Mouse (Mus musculus) lung, adult 2 months (tissue): ENCODE measurements around the gene Stim1. TPM values are rescaled to one million over a fixed set of nuclear protein-coding genes. Genes with fewer than 3 reads are reported as not detected.

Source experiments
- DNase-seq: peaks from one replicate; pipeline ENCODE4 v3.0.0; 2022
- H3K4me1 ChIP-seq: fragments of 200-500 bp; 2 replicates; pipeline ENCODE4 v1.6.1; 2011; ENCODE audit warnings: low read length; ENCODE audit not compliant: control insufficient read depth, insufficient read depth
- H3K4me3 ChIP-seq: fragments of 200-500 bp; replicated peaks from 2 replicates; pipeline ENCODE3; 2011; ENCODE audit warnings: low read depth, mild to moderate bottlenecking, control low read depth, low read length; ENCODE audit errors: extremely low read depth
- CTCF ChIP-seq: fragments of 200-500 bp; IDR thresholded peaks from 2 replicates; pipeline ENCODE4 v1.5.1; 2011; ENCODE audit warnings: mild to moderate bottlenecking, low read length, control low read depth; ENCODE audit not compliant: insufficient read depth
- POLR2A ChIP-seq: fragments of 200-500 bp; IDR thresholded peaks from 2 replicates; pipeline ENCODE4 v1.6.1; 2011; ENCODE audit warnings: low read depth, mild to moderate bottlenecking, control low read depth, low read length, borderline replicate concordance; ENCODE audit errors: extremely low read depth
- WGBS: fragments of 180-500 bp; shearing (Covaris S2); methylation state at CpG from one replicate; pipeline ENCODE4 v1.1.7; 2018; 5-methylcytosine and 5-hydroxymethylcytosine counted together
- polyA plus RNA-seq: library from polyadenylated mRNA; depleted of rRNA; stranded (reverse); fragments of >200 nt; gene quantifications from 2 replicates; pipeline ENCODE4 v1.2.3, GENCODE M21; 2012

Stim1 gene
- polyA plus RNA-seq, 1 experiment = 78.7 TPM

DNA sequence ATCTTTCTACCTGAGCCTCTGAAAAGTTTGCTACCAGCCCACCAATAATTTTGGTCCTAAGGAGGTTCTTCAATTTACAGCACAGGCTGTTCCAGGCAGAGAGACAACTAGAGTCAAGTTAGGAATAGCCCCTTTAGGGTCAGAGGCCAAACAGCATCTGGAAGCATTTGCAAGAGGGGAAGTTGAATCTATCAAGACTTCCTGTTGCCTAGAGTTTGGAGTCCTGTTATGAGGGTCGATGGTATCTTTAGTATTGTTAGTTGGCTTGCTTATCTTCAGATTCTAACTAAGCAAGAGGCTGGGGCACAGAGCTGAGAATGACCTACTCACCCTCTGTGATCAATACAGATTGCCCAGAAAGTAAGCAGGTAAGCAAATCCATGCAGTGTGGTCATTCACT, 46.5 kb downstream of the Stim1 start:
- Histone ChIP-seq H3K4me1 (peaks cover 10% of the 10 kb centered on the region), H3K4me3 (no peak overlapping the region)
- TF ChIP-seq CTCF (no peak), POLR2A (no peak)
- DNase-seq = no peak
- 42% methylated on average over 1 of the region's 1 CpGs for WGBS

DNA sequence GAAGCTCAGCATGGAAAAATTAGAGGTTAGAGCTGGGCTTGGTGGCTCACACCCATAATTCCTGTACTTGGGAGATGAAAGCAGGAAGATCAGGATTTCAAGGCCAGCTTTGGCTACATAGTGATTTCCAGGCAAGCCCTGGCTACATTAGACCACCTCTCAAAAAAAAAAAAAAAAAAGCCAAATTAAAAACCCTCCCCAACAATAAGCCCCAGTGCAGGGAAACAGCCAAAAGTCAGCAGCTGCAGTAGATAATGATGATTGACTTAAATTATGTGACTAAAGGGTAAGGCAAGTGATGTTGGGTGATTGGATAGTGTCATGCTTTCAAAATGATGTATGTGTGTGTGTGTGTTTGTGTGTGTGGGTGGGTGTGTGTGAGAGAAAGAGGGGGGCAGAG, 47.3 kb downstream of the Stim1 start:
- peaks cover 10% of the 10 kb centered on the region for H3K4me1 ChIP-seq
- TF ChIP-seq CTCF (no peak), POLR2A (no peak)
- no peak overlapping the region for H3K4me3 ChIP-seq
- DNase-seq = no peak

DNA sequence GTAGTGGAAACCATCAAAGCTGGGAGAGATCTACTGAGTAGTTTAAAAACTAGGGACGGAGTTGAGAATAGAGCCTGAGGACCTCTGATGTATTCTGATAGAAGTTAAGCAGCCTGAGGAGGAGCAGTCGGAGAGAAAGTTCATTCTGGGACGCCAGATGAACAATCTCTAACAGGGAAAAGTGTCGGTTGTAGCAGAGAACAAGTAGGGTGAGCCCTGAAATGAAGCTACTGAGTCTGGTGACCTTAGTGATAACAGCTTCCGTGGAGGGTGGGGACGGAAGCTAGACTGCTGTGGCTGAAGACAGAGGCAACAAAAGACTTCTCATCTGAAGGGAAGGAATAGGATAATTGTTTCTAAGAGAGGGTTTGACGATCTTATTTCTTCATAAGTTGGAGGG, 47.8 kb downstream of the Stim1 start:
- DNase-seq = no peak
- Histone ChIP-seq H3K4me1 (peaks cover 10% of the 10 kb centered on the region), H3K4me3 (no peak overlapping the region)
- TF ChIP-seq CTCF = no peak
- no peak for TF ChIP-seq POLR2A
- WGBS = 43% methylated on average over 7 of the region's 7 CpGs

DNA sequence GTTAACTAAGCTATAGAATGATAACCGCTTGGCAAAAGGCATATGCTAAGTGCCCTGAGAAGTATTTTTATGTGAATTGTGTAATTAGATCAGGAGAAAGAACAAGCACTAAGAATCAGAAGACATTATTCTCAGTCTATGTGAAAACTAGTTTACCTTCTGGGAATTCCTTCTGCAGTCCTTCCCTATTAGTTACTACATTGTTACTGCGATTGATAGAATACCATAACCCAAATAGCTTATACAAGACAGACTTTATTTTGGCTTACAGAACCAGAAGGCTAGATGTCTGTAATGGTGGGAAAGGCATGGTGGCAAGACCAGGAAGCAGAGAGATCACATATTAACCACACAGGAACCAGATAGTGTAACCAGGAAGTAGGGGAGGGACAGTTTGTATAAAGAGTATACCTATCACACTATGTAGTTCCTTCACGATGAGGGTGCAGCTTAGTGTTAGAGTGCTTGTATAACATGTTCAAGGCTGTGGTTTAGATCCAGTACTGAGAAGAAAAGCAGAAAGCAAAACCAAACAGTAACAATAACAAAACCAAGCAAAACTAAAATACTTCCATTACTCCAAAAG, 50.1 kb downstream of the Stim1 start:
- no peak overlapping the region for H3K4me3 ChIP-seq
- 67% methylated on average over 3 of the region's 3 CpGs for WGBS
- H3K4me1 ChIP-seq = peaks cover 10% of the 10 kb centered on the region
- DNase-seq = no peak
- TF ChIP-seq CTCF (no peak), POLR2A (no peak)

DNA sequence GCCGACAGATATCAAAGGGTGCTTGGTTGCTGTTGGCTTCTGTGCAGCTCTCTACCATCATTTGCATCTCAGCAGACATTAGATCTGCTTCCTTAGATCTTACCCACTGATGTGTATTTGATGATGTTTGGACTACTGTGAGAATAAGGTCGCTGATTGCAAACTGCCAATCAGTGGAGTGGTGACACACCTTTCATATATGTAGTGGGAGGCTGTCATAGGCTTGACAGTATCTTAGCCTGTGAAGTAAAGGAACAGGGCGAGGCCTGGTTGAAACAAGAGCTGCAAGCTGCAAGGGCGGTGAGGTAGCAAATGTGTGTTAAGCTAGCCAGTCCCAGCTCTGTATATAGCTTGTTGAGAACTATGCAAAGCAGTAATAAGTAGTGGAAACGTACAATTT, 54.5 kb downstream of the Stim1 start:
- Histone ChIP-seq H3K4me3 (no peak overlapping the region), H3K4me1 (peaks cover 3% of the 10 kb centered on the region; the same call in 1 of the 2 replicates)
- no peak for DNase-seq
- TF ChIP-seq CTCF (no peak), POLR2A (no peak)
- WGBS = 85% methylated on average over 5 of the region's 5 CpGs

DNA sequence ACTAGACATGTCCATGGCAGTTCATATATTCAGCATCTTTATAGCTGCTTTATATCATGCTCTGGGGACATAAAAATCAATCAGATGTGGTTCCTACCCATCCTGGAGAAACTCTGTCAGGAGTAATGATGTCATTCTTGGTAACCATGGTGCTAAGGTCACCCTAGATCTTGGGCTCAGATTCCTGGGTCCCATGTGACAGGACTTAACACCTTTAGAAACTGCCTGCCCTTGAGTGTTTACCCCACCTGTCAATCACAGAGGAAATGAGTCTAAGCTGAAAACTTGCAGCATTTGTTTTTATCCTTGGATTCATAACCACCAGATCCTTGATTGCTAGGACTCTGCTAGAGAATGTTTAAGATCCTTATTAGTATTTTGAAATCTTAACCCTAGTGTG, 58.7 kb downstream of the Stim1 start:
- Histone ChIP-seq H3K4me3 (no peak overlapping the region), H3K4me1 (peaks cover 3% of the 10 kb centered on the region; the same call in 1 of the 2 replicates)
- TF ChIP-seq CTCF (no peak), POLR2A (no peak)
- DNase-seq = no peak

DNA sequence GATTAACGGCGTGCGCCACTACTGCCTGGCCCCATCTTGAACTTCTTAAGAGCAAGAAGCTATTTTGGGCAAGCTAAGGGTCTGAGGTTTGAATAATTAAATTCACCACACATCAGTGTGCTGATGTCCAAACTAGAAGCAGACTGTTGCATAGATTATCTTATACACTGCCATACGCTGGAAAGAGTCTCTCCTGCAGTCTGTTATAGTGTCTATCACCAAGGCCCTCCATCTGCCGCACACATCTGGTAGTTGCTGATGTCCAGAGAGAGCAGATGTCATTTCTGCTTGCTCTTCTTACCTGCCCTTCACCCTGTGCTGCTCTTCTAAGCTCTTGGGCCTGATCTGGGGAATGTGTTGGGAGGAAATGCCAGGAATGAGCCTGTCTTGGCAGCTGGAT, 62.7 kb downstream of the Stim1 start:
- 92% methylated on average over 5 of the region's 5 CpGs for WGBS
- no peak for TF ChIP-seq CTCF
- no peak for TF ChIP-seq POLR2A
- Histone ChIP-seq H3K4me3 (no peak overlapping the region), H3K4me1 (peaks cover 3% of the 10 kb centered on the region; the same call in 1 of the 2 replicates)
- no peak for DNase-seq

DNA sequence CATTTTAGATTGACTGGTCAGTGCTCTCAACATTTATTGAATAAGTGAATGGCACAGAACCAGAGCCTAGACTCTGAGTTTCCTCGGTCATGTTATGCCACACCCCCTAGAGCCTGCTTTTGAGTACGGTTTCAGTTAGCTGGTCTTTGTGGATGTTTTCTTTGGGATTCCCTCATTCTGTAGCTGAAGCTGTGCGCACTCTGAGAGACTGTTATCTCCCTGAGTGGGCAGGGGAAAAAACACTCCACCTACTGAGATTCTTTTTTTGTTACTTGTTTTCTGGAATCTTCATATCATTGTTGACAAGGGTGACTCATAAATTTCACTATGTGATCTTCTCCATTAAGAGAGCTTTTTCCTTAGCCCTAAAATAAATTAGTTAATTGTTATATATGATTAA, 63.9 kb downstream of the Stim1 start:
- WGBS = 42% methylated on average over 3 of the region's 3 CpGs
- DNase-seq = no peak
- no peaks in the 10 kb centered on the region; the same call in 1 of the 2 replicates for H3K4me1 ChIP-seq
- H3K4me3 ChIP-seq = no peak overlapping the region
- TF ChIP-seq POLR2A = no peak
- TF ChIP-seq CTCF = no peak

DNA sequence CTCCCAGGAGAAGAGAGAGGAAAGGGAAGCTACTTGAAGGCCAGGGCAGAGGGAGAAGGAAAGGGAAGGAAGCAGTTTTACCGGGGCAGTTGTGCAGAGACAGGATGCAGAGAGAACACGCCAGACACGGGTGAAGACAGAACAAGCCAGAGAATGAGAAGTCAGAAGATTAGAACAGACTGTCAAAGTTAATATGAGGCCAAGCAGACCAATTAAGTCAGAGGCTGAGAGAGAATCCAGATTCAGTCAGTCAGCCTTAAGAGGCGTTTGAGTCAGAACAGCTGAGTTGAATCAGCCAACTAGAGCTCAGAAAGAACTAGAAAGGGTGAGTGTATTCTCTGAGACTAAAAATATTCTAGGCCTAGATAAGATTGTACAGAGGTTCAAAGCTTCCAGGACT, 66.1 kb downstream of the Stim1 start:
- Histone ChIP-seq H3K4me1 (peaks cover 2% of the 10 kb centered on the region; the same call in 1 of the 2 replicates), H3K4me3 (no peak overlapping the region)
- WGBS = 26% methylated on average over 4 of the region's 4 CpGs
- no peak for DNase-seq
- TF ChIP-seq POLR2A (no peak), CTCF (no peak)

DNA sequence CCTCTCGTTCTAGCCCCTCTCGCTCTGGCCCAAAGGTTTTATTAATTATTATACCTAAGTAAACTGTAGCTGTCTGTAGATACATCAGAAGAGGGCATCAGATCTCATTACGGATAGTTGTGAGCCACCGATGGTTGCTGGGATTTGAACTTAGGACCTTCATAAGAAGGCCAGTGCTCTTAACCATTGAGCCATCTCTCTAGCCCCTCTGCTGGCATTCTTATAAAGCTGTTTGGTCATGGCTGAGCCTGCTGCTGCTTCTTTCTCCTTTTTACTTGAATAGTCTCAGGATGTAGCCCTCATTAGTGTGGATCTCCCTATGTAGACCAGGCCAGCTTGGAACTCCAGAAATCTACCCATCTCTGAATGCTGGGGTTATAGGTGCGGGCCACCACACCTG, 69.7 kb downstream of the Stim1 start:
- no peak for DNase-seq
- TF ChIP-seq POLR2A (no peak), CTCF (no peak)
- WGBS = 95% methylated on average over 5 of the region's 5 CpGs
- Histone ChIP-seq H3K4me3 (no peak overlapping the region), H3K4me1 (peaks cover 4% of the 10 kb centered on the region; the same call in 1 of the 2 replicates)
